Mouse (Mus musculus): ENCODE results near the gene Pabpn1l. TPM values are rescaled to one million over a fixed set of nuclear protein-coding genes. Genes with fewer than 3 reads are reported as not detected.

Gene Pabpn1l
- total RNA-seq, 2 experiments from 2014 or later, result not detected

DNA sequence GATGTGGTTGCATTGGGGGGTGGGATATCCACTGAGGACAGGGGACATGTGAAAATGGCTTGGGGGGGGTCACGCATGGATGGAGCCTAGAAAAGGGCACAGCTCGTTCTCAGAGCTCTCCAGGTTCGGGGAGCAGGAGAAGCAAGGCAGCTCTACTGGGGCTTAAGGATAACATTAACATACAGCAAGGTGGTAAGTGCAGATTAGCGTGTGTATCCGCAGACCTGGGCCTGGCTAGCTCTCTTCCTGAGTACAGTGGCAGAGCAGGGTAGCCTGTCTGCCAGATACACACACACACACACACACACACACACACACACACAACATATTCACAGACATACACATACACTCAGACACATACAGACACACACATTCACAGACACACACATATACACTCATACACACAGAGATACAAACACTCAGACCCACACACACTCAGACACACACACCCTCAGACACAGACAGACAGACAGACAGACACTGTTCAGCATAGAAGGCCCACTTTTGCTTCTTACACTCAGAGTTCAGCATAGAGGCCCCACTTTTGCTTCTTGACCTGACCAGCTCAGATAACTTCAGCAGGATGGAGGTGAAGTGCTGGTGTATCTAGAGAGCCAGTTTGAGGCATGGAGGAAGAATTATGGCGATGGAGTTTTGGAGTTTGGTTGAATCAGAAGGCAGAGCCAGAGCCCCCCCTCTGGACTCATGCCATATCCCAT, 3.7 kb downstream of the Pabpn1l start:
- DNase-seq (ENCODE audit: low spot score in 2 of 2), result no peak

- DNase-seq (ENCODE audit: low spot score in 2 of 2), result peak; percentile 59 to 81
Measured at GRCm38 (mm10) chr8:122617947-122618546, 4.5 kb downstream of the Pabpn1l start.

DNA sequence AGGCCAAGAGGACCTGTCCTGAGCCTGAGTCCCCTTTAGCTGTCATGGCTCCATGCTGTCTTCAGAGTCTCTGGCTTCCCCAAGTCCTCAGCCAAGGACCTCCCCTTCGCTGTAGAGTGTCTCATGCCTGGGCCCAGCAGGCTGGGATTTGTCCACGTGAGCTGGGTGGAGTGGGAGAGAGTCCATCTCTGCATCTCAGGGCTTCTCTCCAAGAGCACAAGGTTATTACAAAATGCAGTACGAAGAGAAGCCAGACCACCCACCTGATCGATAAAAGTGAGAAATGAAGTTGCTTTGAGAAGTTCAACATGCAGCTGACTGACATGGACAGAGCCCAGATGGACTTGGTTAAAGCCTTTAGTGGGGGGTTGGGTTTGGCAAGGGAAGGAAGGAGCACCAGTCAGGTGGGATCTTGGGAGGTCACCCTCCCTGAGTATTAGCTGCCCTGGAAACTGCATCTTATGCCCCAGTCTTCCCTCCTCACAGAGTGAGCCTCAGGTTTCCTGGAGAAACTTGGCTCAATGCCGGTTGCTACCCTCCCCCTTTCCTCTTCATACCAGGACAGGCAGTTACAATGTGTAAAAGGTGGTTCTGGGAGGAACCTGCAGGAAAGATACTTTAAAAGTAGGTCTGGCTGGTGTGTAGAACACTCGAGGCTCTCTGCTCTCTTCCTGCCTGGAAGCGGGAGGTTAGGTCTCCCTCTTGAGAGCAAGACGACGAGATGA, 6.2 kb downstream of the Pabpn1l start:
- no peak for DNase-seq (ENCODE audit: low spot score in 2 of 2)

DNA sequence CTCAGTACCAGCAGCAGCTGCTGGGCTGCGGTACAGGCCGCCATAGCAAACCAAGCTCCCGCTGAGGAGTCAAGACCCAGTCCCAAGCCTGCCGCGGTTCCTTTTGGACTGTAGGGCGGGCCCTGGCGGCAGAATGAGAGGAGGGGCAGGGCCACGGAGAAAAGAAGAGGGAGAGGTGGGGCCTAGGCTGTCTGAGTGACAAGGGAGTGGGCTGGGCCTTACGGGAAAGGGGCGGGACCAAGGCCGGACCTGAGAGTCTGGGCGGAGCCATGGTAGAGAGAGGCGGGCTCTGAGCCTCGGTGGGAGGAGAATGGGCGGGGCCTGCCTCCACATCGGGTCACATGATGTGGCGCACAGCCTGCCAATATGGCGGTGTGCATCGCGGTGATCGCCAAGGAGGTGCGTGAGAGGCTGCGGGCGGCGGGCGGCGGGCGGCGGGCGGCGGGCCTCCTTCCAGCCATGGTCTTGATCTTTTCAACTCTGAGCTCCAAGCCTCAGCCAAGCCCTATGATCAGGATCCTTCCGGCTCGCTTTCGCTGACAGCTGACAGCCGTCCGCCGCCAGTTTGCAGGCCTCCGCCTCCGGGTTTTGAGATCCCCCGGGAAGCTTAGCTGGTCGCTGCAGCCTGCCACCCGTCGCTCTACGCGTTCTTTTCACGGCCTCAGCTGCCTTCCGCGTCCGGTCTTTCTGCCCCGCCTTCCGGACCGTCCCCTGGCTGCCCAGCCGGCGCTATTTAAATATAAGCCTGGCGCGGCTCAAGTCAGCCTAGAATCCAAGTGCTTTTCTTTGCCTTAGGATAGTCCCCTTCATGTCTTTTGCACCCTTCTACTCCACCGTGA, 11.0 kb downstream of the Pabpn1l start, which contains the start of the genes Galns and Trappc2l:
Gene Galns, minus strand, starts transcription at position 169 of the 839 bp plus-strand sequence.
Gene Trappc2l, plus strand, starts transcription at position 346 of the 839 bp plus-strand sequence.
- peak; percentile 87 to 94 for DNase-seq (ENCODE audit: low spot score in 2 of 2)

- no peak for DNase-seq (ENCODE audit: low spot score in 2 of 2)
Measured at GRCm38 (mm10) chr8:122610612-122611277, 11.8 kb downstream of the Pabpn1l start.

DNA sequence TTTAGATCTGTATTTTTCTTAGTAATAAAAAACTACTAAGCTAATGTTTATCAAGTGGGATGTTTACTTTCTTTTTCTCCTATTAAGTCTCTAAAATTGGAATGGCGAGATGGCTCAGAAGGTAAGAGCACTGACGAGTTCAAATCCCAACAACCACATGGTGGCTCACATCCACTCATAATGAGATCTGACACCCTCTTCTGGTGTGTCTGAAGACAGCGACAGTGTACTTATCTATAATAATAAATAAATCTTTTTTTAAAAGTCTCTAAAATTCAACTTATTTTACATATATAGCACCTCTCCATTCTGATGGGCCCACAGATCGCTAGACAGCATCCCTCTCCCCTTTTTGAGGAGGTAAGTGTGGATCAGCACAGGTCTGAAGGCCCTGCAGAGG, 12.3 kb downstream of the Pabpn1l start:
- no peak for DNase-seq (ENCODE audit: low spot score in 2 of 2)

GRCm38 (mm10) chr8:122606810-122607209, 15.7 kb downstream of the Pabpn1l start:
- no peak for DNase-seq (ENCODE audit: low spot score in 2 of 2)

GRCm38 (mm10) chr8:122605367-122605766, 17.2 kb downstream of the Pabpn1l start:
- no peak for DNase-seq (ENCODE audit: low spot score in 2 of 2)

GRCm38 (mm10) chr8:122604640-122605039, 17.9 kb downstream of the Pabpn1l start:
- no peak for DNase-seq (ENCODE audit: low spot score in 2 of 2)

DNA sequence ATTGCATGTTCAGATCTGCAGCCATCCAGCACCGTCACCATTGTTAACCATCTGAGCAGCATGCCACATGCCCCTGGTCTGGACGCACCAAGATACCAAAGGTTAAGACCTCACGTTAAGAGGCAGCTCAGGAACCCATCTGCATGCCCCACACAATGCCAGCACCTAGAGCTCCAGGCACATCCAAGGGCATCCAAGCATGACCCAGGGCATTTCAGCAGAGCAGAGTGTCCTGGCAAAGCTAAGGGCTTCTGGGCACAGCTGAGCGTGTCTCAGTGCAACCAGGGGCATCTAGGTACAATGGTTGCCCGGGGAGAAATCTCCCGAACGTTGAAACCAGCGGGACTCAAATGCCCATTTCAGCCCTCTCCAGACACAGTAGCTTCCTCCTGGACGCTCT, 21.9 kb downstream of the Pabpn1l start:
- DNase-seq (ENCODE audit: low spot score in 2 of 2), result no peak

DNA sequence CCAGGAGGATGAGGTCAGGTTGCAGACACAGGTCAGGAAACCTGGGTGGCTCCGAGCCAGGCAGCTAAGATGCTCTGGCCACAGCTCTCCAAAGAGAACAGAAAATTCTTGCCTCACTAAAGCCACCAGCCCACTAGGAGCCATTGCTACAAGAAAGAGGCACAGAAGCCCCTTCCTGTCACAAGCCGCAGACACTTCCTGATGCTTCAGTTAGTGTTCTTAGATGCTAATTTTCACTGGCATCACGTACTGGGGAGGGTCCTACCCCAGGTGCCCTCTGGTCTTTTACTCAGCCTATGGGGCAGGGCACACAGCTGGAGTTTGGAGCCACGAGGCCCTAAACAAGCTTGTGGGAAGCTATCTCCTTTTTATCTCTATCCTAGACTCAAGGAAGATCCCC, 26.5 kb downstream of the Pabpn1l start:
- no peak for DNase-seq (ENCODE audit: low spot score in 2 of 2)

DNA sequence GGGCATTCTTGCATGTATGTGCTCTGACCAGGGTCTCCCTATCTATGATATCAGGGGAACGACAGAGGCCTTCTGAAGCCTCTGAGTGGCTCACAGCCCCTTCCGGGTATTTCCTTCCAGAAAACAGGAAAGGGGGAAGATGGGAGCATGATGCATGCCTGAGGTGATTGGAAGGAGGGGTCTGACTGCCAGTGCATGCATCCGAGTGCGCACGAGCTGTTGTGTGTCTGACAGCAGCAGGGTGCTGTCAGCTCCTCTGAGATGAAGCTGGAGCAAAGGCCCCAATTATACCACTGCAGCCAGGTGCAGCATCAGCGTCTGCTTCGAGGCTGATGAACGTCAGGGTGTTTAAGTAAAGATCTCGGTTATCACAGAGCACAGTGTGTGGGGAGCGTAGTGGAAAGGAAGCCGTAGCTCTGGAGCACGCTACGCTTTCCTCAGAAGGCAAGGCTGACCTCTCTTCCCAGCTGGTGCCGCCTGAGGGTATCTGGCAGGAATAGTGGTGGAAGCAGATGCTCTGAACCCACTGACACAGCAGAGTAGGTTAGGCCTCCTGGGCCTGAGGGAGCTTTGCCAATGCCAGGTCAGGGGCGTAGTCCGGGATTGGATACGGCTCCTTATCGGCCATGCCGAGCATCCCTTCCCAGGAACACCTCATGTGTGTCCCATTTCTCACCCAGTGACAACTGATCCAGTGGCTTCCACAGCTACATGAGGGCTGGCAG, 28.6 kb downstream of the Pabpn1l start:
- no peak for DNase-seq (ENCODE audit: low spot score in 2 of 2)

- DNase-seq (ENCODE audit: low spot score in 2 of 2), result no peak
Measured at GRCm38 (mm10) chr8:122593240-122593639, 29.3 kb downstream of the Pabpn1l start.

GRCm38 (mm10) chr8:122586749-122587148, 35.8 kb downstream of the Pabpn1l start:
- no peak for DNase-seq (ENCODE audit: low spot score in 2 of 2)

DNA sequence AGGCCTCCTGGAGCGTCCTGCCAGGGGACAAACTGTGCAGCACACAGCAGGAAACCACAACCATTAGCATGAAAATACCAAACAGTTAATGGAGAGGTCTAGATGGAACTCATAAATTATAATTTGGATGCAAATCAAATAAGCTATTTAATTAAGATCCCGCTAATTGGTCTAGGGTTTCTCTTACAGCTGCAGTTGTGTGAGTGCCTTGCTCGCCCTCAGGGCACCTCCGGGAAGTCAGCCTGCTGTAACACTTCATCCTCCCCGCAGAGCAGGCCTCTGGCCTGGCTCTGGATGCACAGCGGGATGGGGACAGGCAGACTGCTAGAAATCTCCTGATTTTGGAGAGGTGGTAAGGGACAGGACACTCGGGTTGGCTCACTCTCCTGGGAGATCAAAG, 36.4 kb downstream of the Pabpn1l start:
- DNase-seq (ENCODE audit: low spot score in 2 of 2), result no peak

DNA sequence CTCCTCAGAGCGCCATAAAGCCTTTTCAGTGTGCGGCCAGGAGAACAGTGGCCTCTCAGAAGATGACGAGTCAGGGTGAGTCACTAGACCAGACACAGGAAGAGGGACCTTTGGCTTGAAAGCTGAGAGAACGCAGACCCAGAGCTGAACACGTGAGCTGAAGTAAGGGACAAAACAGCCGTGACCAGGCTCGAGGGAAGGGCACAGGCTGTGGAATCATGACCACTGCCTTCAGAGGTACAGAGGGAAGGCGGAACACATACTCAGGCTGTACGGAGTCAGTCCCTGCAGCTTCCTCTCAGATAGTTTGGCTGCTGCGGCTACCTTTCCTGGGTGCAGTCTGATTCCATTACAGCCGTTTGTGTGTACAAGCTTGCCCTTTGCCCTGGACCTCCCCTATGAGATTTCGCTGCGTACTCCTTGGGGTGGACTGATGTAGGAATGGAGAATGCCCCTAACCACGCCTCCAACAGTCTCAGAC, 37.1 kb downstream of the Pabpn1l start:
- no peak for DNase-seq (ENCODE audit: low spot score in 2 of 2)

DNA sequence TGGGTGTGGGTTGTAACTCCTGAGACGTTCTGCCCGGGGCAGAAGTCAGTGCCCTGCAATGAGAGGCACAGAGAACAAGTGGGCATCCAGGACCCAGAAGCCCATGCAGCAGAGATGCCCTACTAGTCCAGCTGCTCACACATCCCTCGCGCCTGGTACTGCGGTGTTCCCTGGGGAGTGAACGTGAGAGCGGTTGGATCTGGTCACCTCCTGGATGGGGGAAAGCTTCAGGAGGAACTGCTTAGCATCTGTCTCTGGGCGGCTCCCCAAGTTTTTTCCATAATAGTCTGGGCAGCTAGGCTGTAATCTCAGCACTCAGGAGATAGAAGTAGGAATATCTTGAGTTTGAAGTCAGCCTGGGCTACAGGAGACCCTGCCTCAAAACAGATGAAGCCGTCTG, 37.6 kb downstream of the Pabpn1l start:
- DNase-seq (ENCODE audit: low spot score in 2 of 2), result no peak

DNA sequence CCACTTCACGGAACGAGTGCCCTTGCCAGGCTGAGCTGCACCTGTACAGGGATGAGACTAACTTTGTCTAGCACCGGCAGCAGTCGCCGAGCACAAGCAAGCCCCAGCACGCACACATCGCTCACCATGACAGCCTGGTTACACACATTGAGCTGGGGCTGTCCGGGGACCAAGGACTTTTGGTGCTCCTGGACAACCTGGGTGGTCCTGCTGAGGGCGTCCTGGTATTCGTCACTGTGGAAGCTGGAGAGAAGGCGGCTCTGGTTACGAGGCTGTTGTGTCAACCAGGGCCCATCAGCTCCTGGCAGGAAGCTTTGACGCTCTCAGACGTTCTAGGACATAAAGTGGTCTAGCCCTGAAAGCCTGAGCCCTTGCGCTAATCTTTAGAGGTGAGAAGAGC, 41.6 kb downstream of the Pabpn1l start:
- no peak for DNase-seq (ENCODE audit: low spot score in 2 of 2)

DNA sequence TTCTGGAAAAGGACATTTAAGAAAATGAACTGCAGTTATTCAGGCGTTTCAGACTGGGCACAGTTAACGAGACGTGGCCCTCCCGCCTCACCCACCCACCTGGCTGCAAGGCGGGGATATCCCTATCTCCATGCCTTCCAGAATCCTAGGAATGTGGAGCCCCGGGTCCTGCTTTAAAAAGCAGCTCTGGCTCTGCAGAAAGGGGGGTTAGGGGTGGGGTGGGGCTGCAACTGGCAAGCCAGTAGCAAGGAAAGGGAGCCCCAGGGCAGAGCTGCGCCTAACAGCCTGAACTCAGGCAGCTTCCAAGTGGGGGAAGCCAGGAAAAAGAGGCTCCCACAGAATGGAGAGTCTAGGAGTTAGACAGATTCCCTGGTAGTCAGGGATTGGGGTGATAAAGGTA, 43.3 kb downstream of the Pabpn1l start:
- DNase-seq (ENCODE audit: low spot score in 2 of 2), result no peak

- no peak for DNase-seq (ENCODE audit: low spot score in 2 of 2)
Measured at GRCm38 (mm10) chr8:122577116-122577515, 45.4 kb downstream of the Pabpn1l start.
